Mouse (Mus musculus): ENCODE measurements at regions not wholly inside any gene's neighbourhood (a gene's known extent, or its start where the extent isn't known, plus 50 kb on each side); places are given as distances from the start of the nearest gene placed in this dataset.

DNA sequence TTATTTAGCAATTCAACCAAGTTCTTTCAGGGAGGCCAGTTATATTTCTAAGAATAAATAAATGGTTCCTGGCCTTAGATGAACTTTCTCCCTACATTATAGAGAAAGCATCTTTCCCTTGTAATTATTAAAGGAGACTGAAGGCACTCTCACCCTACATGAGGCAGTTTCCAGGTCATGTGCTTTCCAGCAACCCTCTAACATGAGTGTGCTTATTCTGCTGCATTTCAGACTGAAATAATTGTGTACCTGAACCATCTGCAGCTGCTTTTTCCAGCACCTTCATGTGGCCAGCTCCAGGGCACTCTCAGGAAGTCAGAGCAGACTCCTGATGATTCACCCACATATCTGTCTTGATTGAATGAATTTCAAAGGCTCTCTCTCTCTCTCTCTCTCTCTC, 917.8 kb upstream of the Gm5150 start:
- Histone ChIP-seq H3K4me3 (replicated peaks; ENCODE audit: low read length) (no peak overlapping the region), H3K27me3 (ENCODE audit: control insufficient read depth, insufficient read depth, low read length) (no peaks in the 10 kb centered on the region), H3K9me3 (ENCODE audit: control insufficient read depth, low read length) (no peaks in the 10 kb centered on the region), H3K4me2 (replicated peaks; ENCODE audit: low read depth, low read length, severe bottlenecking) (no peak overlapping the region), H3K9ac (ENCODE audit: low read depth, low read length, severe bottlenecking) (no peak overlapping the region), H3K27ac (replicated peaks; ENCODE audit: low read depth, low read length) (no peak overlapping the region), H3K36me3 (ENCODE audit: control insufficient read depth, insufficient read depth, low read length) (no peaks in the 10 kb centered on the region), H3K4me1 (ENCODE audit: control insufficient read depth, insufficient read depth, low read length) (no peaks in the 10 kb centered on the region)
- ATAC-seq (ENCODE audit: low FRiP score, low read depth) (no peak), DNase-seq (ENCODE audit: low spot score) (no peak)
- no peak for TF ChIP-seq POLR2A (IDR thresholded peaks at IDR 0.05; ENCODE audit: borderline replicate concordance, extremely low read depth, insufficient read depth, insufficient read length)

GRCm38 (mm10) chr3:16923234-16923914, 917.1 kb upstream of the Gm5150 start:
- ATAC-seq (ENCODE audit: low FRiP score, low read depth) (no peak), DNase-seq (ENCODE audit: low spot score) (no peak)
- Histone ChIP-seq H3K27me3 (ENCODE audit: control insufficient read depth, insufficient read depth, low read length) (no peaks in the 10 kb centered on the region), H3K27ac (replicated peaks; ENCODE audit: low read depth, low read length) (no peak overlapping the region), H3K36me3 (ENCODE audit: control insufficient read depth, insufficient read depth, low read length) (no peaks in the 10 kb centered on the region), H3K9me3 (ENCODE audit: control insufficient read depth, low read length) (no peaks in the 10 kb centered on the region), H3K4me2 (replicated peaks; ENCODE audit: low read depth, low read length, severe bottlenecking) (no peak overlapping the region), H3K4me3 (replicated peaks; ENCODE audit: low read length) (no peak overlapping the region), H3K9ac (ENCODE audit: low read depth, low read length, severe bottlenecking) (no peak overlapping the region), H3K4me1 (ENCODE audit: control insufficient read depth, insufficient read depth, low read length) (no peaks in the 10 kb centered on the region)
- TF ChIP-seq POLR2A (IDR thresholded peaks at IDR 0.05; ENCODE audit: borderline replicate concordance, extremely low read depth, insufficient read depth, insufficient read length), result no peak

DNA sequence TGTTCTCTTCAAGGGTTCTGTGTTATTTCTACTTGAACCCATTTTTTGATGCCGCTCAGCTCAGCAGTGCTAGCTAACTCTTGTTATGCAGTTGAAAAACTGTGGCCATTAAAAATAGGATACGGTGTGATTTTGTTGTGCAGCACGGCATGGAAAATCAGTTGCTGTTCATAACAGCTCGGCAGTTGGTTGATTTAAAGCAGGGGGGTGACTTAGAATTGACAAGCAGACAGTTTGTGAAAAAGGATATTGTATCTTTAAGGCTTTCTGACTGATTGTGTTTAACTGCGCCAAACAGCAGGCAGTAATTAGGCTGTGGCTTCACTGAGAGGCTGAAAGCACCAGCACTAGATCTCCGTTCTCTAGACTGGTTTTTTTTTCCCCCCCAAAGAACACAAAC, 915.1 kb upstream of the Gm5150 start:
- whole genome bisulfite sequencing, result 57% methylated on average over 6 of the region's 6 CpGs
- DNase-seq (ENCODE audit: low spot score) (no peak), ATAC-seq (ENCODE audit: low FRiP score, low read depth) (no peak)
- H3K36me3 ChIP-seq (ENCODE audit: control insufficient read depth, insufficient read depth, low read length), result no peaks in the 10 kb centered on the region
- H3K27me3 ChIP-seq (ENCODE audit: control insufficient read depth, insufficient read depth, low read length), result no peaks in the 10 kb centered on the region
- no peak overlapping the region for H3K4me3 ChIP-seq (replicated peaks; ENCODE audit: low read length)
- no peak overlapping the region for H3K4me2 ChIP-seq (replicated peaks; ENCODE audit: low read depth, low read length, severe bottlenecking)
- no peaks in the 10 kb centered on the region for H3K4me1 ChIP-seq (ENCODE audit: control insufficient read depth, insufficient read depth, low read length)
- no peak for TF ChIP-seq POLR2A (IDR thresholded peaks at IDR 0.05; ENCODE audit: borderline replicate concordance, extremely low read depth, insufficient read depth, insufficient read length)
- no peaks in the 10 kb centered on the region for H3K9me3 ChIP-seq (ENCODE audit: control insufficient read depth, low read length)
- no peak overlapping the region for H3K27ac ChIP-seq (replicated peaks; ENCODE audit: low read depth, low read length)
- no peak overlapping the region for H3K9ac ChIP-seq (ENCODE audit: low read depth, low read length, severe bottlenecking)

GRCm38 (mm10) chr3:16918374-16918773, 912.1 kb upstream of the Gm5150 start:
- Histone ChIP-seq H3K9me3 (ENCODE audit: control insufficient read depth, low read length) (no peaks in the 10 kb centered on the region), H3K27me3 (ENCODE audit: control insufficient read depth, insufficient read depth, low read length) (no peaks in the 10 kb centered on the region), H3K4me3 (replicated peaks; ENCODE audit: low read length) (no peak overlapping the region), H3K4me2 (replicated peaks; ENCODE audit: low read depth, low read length, severe bottlenecking) (no peak overlapping the region), H3K36me3 (ENCODE audit: control insufficient read depth, insufficient read depth, low read length) (no peaks in the 10 kb centered on the region), H3K9ac (ENCODE audit: low read depth, low read length, severe bottlenecking) (no peak overlapping the region), H3K27ac (replicated peaks; ENCODE audit: low read depth, low read length) (no peak overlapping the region), H3K4me1 (ENCODE audit: control insufficient read depth, insufficient read depth, low read length) (no peaks in the 10 kb centered on the region)
- no peak for ATAC-seq (ENCODE audit: low FRiP score, low read depth)
- TF ChIP-seq POLR2A (IDR thresholded peaks at IDR 0.05; ENCODE audit: borderline replicate concordance, extremely low read depth, insufficient read depth, insufficient read length), result no peak
- 76% methylated on average over 2 of the region's 2 CpGs for WGBS
- DNase-seq (ENCODE audit: low spot score), result no peak

DNA sequence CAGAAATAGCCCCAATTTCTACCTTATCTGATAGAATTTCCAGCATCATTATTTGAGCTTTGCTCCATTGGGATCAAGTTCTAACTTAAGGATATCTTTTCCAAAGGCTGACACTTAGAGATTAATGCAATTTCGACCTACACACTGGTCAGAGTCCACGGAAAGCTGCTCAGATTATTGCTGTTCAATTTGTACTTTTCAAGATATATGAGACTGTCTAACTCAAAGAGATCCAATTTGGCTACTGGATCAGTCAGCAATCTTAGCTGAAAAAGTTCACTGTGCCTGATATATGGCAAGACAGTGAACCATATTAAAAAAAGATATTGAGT, 909.8 kb upstream of the Gm5150 start:
- Histone ChIP-seq H3K27me3 (ENCODE audit: control insufficient read depth, insufficient read depth, low read length) (no peaks in the 10 kb centered on the region), H3K27ac (replicated peaks; ENCODE audit: low read depth, low read length) (no peak overlapping the region), H3K36me3 (ENCODE audit: control insufficient read depth, insufficient read depth, low read length) (no peaks in the 10 kb centered on the region), H3K9ac (ENCODE audit: low read depth, low read length, severe bottlenecking) (no peak overlapping the region), H3K4me3 (replicated peaks; ENCODE audit: low read length) (no peak overlapping the region), H3K4me1 (ENCODE audit: control insufficient read depth, insufficient read depth, low read length) (no peaks in the 10 kb centered on the region), H3K4me2 (replicated peaks; ENCODE audit: low read depth, low read length, severe bottlenecking) (no peak overlapping the region), H3K9me3 (ENCODE audit: control insufficient read depth, low read length) (no peaks in the 10 kb centered on the region)
- 58% methylated on average over 2 of the region's 2 CpGs for WGBS
- ATAC-seq (ENCODE audit: low FRiP score, low read depth), result no peak
- TF ChIP-seq POLR2A (IDR thresholded peaks at IDR 0.05; ENCODE audit: borderline replicate concordance, extremely low read depth, insufficient read depth, insufficient read length), result no peak
- DNase-seq (ENCODE audit: low spot score), result no peak

Measured in limb, embryonic 14.5 days (tissue).